Mouse (Mus musculus) intestine, embryonic 15.5 days (tissue): ENCODE results near the gene Elmod1. TPM values are rescaled to one million over a fixed set of nuclear protein-coding genes. Genes with fewer than 3 reads are reported as not detected.

Experiments used
- ATAC-seq: fragments of 200-750 bp; cut with Nextera tagmentation; 2 replicates; pipeline ENCODE4 v1.8.0; 2017; ENCODE audit warnings: moderate TSS enrichment, moderate library complexity
- H3K27ac ChIP-seq: fragments of 300-500 bp; sonication (generic); 2 replicates; pipeline ENCODE4 v1.5.1; 2015; ENCODE audit warnings: mild to moderate bottlenecking, inconsistent platforms
- H3K27me3 ChIP-seq: fragments of 300-500 bp; sonication (generic); replicated peaks from 2 replicates; pipeline ENCODE4 v1.6.1; 2015; ENCODE audit warnings: inconsistent platforms
- H3K36me3 ChIP-seq: fragments of 300-500 bp; sonication (generic); 2 replicates; pipeline ENCODE4 v1.6.1; 2015; ENCODE audit warnings: inconsistent platforms
- H3K4me1 ChIP-seq: fragments of 300-500 bp; sonication (generic); replicated peaks from 2 replicates; pipeline ENCODE4 v1.6.1; 2015; ENCODE audit warnings: inconsistent platforms
- H3K4me2 ChIP-seq: fragments of 300-500 bp; sonication (generic); replicated peaks from 2 replicates; pipeline ENCODE4 v1.6.1; 2015; ENCODE audit warnings: mild to moderate bottlenecking, inconsistent platforms
- H3K4me3 ChIP-seq: fragments of 300-500 bp; sonication (generic); replicated peaks from 2 replicates; pipeline ENCODE4 v1.5.1; 2015; ENCODE audit warnings: inconsistent platforms
- H3K9ac ChIP-seq: fragments of 300-500 bp; sonication (generic); 2 replicates; pipeline ENCODE4 v1.6.1; 2015; ENCODE audit warnings: inconsistent platforms
- H3K9me3 ChIP-seq: fragments of 300-500 bp; sonication (generic); 2 replicates; pipeline ENCODE4 v1.6.1; 2016; ENCODE audit warnings: inconsistent platforms
- WGBS: fragments of 180-500 bp; shearing (Covaris S2); methylation state at CpG from one replicate; pipeline ENCODE4 v1.1.7; 2015; 5-methylcytosine and 5-hydroxymethylcytosine counted together
- polyA plus RNA-seq: library from polyadenylated mRNA; unstranded; fragments of >200 nt; fragmentation: Nextera tagmentation; extraction: Ambion mirVana; gene quantifications from 2 replicates; pipeline ENCODE4 v1.2.1, GENCODE M21; 2015

Gene Elmod1
- polyA plus RNA-seq, 1 experiment from 2014 or later = 1.2 TPM

GRCm38 (mm10) chr9:53903215-53903842 lies 71.8 kb downstream of the Elmod1 start:
- Histone ChIP-seq H3K9ac (no peak overlapping the region), H3K36me3 (no peaks in the 10 kb centered on the region), H3K27ac (no peak overlapping the region), H3K4me3 (no peak overlapping the region), H3K27me3 (no peaks in the 10 kb centered on the region), H3K4me2 (no peak overlapping the region), H3K9me3 (no peaks in the 10 kb centered on the region), H3K4me1 (no peaks in the 10 kb centered on the region)
- ATAC-seq = no peak
- 88% methylated on average over 7 of the region's 7 CpGs for WGBS

- H3K27me3 ChIP-seq = no peaks in the 10 kb centered on the region
- H3K36me3 ChIP-seq = no peaks in the 10 kb centered on the region
- no peak overlapping the region for H3K27ac ChIP-seq
- WGBS = 83% methylated on average over 6 of the region's 6 CpGs
- no peak overlapping the region for H3K4me2 ChIP-seq
- no peaks in the 10 kb centered on the region for H3K4me1 ChIP-seq
- H3K9me3 ChIP-seq = no peaks in the 10 kb centered on the region
- ATAC-seq = no peak
- no peak overlapping the region for H3K4me3 ChIP-seq
- H3K9ac ChIP-seq = no peak overlapping the region
Measured at GRCm38 (mm10) chr9:53899836-53900235, 75.3 kb downstream of the Elmod1 start.

- 74% methylated on average over 7 of the region's 7 CpGs for WGBS
- Histone ChIP-seq H3K27ac (no peak overlapping the region), H3K27me3 (no peaks in the 10 kb centered on the region), H3K4me3 (no peak overlapping the region), H3K36me3 (no peaks in the 10 kb centered on the region), H3K9ac (no peak overlapping the region), H3K4me2 (no peak overlapping the region), H3K9me3 (no peaks in the 10 kb centered on the region), H3K4me1 (no peaks in the 10 kb centered on the region)
- no peak for ATAC-seq
Measured at GRCm38 (mm10) chr9:53895827-53896226, 79.3 kb downstream of the Elmod1 start.

GRCm38 (mm10) chr9:53890075-53890474 lies 85.0 kb downstream of the Elmod1 start:
- no peaks in the 10 kb centered on the region for H3K36me3 ChIP-seq
- 6% methylated on average over 1 of the region's 1 CpGs for WGBS
- no peaks in the 10 kb centered on the region for H3K27me3 ChIP-seq
- no peaks in the 10 kb centered on the region for H3K4me1 ChIP-seq
- no peak for ATAC-seq
- H3K9ac ChIP-seq = no peak overlapping the region
- no peaks in the 10 kb centered on the region for H3K9me3 ChIP-seq
- H3K4me3 ChIP-seq = no peak overlapping the region
- H3K27ac ChIP-seq = no peak overlapping the region
- H3K4me2 ChIP-seq = no peak overlapping the region

GRCm38 (mm10) chr9:53883588-53884280 lies 91.4 kb downstream of the Elmod1 start:
- no peak for ATAC-seq
- no peaks in the 10 kb centered on the region for H3K27me3 ChIP-seq
- WGBS = 92% methylated on average over 23 of the region's 23 CpGs

GRCm38 (mm10) chr9:53877423-53877822 lies 97.7 kb downstream of the Elmod1 start:
- 38% methylated on average over 2 of the region's 2 CpGs for WGBS
- no peak overlapping the region for H3K4me2 ChIP-seq
- no peak overlapping the region for H3K4me3 ChIP-seq
- no peak overlapping the region for H3K27ac ChIP-seq
- no peaks in the 10 kb centered on the region for H3K4me1 ChIP-seq
- no peaks in the 10 kb centered on the region for H3K9me3 ChIP-seq
- no peak for ATAC-seq
- no peak overlapping the region for H3K9ac ChIP-seq
- no peaks in the 10 kb centered on the region for H3K27me3 ChIP-seq
- no peaks in the 10 kb centered on the region for H3K36me3 ChIP-seq

More at GRCm38 (mm10) chr9:53883588-53884280, 91.4 kb downstream of the Elmod1 start:
- Histone ChIP-seq H3K9me3 (no peaks in the 10 kb centered on the region), H3K4me2 (no peak overlapping the region), H3K9ac (no peak overlapping the region), H3K36me3 (no peaks in the 10 kb centered on the region), H3K4me3 (no peak overlapping the region), H3K27ac (no peak overlapping the region), H3K4me1 (no peaks in the 10 kb centered on the region)

- Histone ChIP-seq H3K27me3 (no peaks in the 10 kb centered on the region), H3K36me3 (no peaks in the 10 kb centered on the region), H3K9me3 (no peaks in the 10 kb centered on the region), H3K27ac (no peak overlapping the region), H3K4me3 (no peak overlapping the region), H3K4me1 (no peaks in the 10 kb centered on the region), H3K4me2 (no peak overlapping the region), H3K9ac (no peak overlapping the region)
- WGBS = 82% methylated on average over 8 of the region's 8 CpGs
- no peak for ATAC-seq
Measured at GRCm38 (mm10) chr9:53873239-53873638, 101.9 kb downstream of the Elmod1 start.

Other genes starting within 250 kb of the Elmod1 start
- gene Slc35f2, start 203.8 kb downstream of the Elmod1 start, polyA plus RNA-seq = 21.0 and 22.1 TPM in 2 replicates
- 0.66 and 1.3 TPM in 2 replicates for gene Sln, start 125.1 kb downstream of the Elmod1 start, polyA plus RNA-seq
- gene Tnfaip8l3, start 93.1 kb upstream of the Elmod1 start, polyA plus RNA-seq = 0.14 and 0.31 TPM in 2 replicates